Mouse (Mus musculus): Measurements from ENCODE around the gene Gsto2.

DNA sequence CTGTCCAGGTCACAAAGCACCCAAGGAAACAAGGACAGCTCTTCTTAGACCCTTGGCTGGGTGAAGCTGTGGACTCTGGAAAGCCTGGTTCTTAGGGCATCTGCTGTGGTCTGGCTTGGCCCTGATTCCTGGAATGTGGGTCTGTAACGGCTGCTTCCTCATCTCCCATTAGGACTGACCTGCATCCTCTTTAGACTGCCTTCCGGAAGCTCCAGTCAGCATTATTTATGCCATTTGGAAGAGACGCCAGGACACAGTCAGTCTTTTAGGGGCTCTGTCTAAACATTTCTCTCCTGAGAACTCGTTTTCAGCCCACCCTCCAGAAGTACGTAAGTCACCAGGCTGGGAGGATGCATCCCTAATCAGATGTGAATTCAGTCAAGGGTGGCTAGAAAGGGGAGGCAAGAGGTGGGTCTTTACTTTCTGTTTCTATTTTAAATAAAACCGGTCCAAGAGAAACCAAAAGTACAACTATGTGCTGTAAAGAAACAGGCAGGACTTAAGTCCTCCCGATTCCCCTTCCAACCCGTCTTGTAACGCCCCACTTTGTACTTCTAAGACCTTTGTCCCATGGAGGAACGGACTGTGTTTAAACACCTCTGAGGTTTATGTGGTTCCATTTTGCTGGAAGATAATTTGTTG is 25.3 kb downstream of the Gsto2 start:
- TF ChIP-seq CTCF (IDR thresholded peaks at IDR 0.05; ENCODE audit: low read depth, low read length): no peak
- no peak for TF ChIP-seq POLR2A (IDR thresholded peaks at IDR 0.05; ENCODE audit: extremely low read depth, insufficient read depth, low read length)

Measured in liver, adult 2 months (tissue).